Mouse (Mus musculus): Measurements from ENCODE around the gene Smg8. TPM values are rescaled to one million over a fixed set of nuclear protein-coding genes. Genes with fewer than 3 reads are reported as not detected.
"Not testable (repeated sequence)": the region's sequence is repeated elsewhere in the genome, so short reads cannot be mapped to it uniquely, and the experiment has no call there.

The Smg8 gene
- total RNA-seq, 2 experiments from 2014 or later, result 16.7 to 19.4 TPM

DNA sequence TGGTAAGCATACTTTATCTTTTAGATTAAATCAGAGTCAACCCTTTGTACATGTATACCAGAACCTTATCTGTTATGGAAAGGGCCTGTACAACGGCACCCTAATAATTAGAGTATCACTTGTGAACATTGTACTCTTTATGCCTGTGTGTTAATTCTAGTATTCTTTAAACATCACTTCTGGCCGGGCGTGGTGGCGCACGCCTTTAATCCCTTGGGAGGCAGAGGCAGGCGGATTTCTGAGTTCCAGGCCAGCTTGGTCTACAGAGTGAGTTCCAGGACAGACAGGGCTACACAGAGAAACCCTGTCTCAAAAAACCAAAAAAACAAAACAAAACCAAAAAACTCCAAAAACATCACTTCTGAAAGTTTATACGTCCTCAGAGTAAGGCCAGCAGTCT, 37.7 kb downstream of the Smg8 start:
- not testable (repeated sequence) for DNase-seq (ENCODE audit: low spot score in 2 of 2)

DNA sequence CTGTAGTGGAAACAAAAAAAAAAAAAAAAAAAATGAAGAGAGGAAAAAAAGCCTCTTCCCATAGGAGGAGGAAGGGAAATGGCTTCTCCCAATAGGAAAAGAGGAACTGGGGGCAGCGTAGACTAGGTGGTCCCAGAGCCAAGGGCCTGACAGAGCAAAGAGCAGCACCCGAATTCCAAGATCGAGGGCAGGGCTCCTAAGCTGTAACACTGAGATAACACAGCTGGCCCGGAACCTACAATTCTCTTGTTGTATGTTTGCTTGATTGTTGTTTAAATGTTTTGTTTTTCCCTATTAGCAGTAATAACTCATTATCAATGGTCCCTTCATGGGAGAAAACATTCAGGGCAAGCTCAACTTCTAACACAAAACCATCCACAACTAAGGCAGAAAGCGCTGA, 39.6 kb downstream of the Smg8 start:
- no peak for DNase-seq (ENCODE audit: low spot score in 2 of 2)

DNA sequence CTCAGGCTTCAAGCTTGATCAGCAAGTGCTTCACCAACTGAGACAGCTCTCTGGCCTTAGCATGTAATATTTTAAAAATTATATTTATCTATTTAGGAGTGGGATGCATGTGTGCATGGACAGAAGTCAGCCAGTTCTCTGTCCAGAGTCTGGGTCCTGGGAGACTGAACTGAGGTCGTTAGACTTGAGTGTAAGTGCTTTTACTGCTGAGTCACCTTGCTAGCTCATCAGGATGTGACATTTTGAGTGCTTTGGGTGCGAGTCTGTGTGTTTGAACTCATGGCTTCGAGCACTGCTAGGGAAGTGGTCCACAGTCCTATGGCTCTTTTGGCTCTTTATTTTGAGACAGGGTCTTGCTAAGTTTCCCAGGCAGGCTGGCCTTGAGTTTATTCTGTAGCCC, 43.5 kb downstream of the Smg8 start:
- no peak for DNase-seq (ENCODE audit: low spot score in 2 of 2)

DNA sequence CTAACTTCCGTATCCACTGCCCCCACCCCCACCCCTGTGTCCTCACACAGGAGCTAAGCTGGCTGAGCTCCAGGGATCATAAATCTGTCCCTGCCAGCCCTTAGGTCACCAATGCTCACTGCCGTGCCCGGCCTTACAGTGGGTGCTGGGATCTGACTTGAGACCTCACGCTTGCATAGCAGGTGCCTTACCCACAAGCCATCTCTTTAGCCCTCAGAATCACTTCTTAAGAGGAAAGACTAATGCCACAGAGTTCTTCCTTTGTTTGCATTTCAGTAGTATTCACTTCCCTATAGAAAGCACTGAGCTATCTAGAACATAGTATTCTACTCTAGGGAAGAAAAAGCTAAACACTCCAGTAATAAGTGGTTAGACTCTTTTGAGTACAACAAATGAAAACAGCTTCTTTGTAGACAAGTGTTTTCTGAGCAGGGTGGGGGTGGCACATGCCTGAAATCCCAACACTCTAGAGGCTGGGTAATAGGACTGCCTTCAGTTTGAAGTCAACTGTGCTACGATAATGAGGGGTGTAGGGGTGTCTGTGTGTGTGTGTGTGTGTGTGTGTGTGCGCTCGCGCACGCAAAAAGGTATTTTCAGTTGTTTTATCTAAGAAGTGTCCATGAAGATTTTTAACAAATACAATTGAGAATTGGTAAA, 47.1 kb downstream of the Smg8 start:
- DNase-seq (ENCODE audit: low spot score in 2 of 2), result peak in 1 of 2 experiments; percentile 10

DNA sequence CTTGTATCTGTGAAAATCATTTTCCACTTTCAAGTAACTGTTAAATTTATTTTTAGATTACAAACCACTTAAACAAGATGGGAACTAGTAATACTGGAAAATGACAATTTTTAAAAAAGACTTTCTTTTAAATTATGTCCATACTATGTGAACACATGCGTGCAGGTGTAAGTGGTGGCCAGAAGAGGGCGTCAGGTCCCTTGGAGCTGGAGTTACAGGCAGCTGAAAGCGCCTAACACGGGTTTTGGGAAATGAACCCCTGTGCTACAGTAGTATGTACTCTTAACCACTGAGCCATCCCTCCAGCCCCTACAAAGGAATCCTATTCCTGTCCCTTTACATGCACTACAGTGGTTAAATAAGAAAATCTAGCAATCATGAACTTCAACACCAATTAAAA, 50.4 kb downstream of the Smg8 start:
- no peak for DNase-seq (ENCODE audit: low spot score in 2 of 2)

DNA sequence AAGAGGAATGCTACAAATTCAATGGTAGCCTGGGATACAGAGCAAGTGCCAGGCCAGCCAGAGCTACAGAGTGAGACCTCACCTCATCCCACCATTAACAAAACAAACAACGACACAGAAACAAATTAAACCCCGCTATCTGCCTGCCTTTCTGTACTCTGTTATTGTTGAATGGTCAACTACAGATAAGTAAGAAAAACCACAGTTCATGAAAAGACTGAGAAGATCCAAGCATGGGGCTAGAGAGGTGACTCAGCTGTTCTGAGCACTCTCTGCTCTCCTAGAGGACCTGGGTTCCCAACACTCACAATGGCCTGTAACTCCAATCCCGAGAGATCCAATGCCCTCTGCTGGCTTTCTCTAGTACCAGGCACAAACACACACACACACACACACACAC, 58.4 kb downstream of the Smg8 start:
- no peak for DNase-seq (ENCODE audit: low spot score in 2 of 2)

Small RNAs within 50 kb of the gene (microRNA-seq; reads per million reads assigned to microRNA genes)
- gene Mir301, result 2,728 reads per million, percentile 87 among the genes with 10 or more reads in this experiment

Other genes with a start within 250 kb of the Smg8 start
- 10 to 100 TPM; 34.4 to 39.5 TPM for gene Ypel2, start 93.1 kb downstream of the Smg8 start, total RNA-seq (2021)
- gene Gdpd1, start 12.7 kb downstream of the Smg8 start, total RNA-seq (2021), result 1 to 10 TPM; 7.8 to 9.6 TPM
- 1 to 10 TPM; 7.9 to 8.6 TPM for gene Prr11, start 21.9 kb upstream of the Smg8 start, total RNA-seq (2021)
- 10 to 100 TPM; 12.7 to 14.4 TPM for gene Ska2, start 22.5 kb upstream of the Smg8 start, total RNA-seq (2021)
- 10 to 100 TPM; 26.2 to 34.2 TPM for gene Trim37, start 40.3 kb upstream of the Smg8 start, total RNA-seq (2021)

All from adrenal gland, postnatal 4 days (tissue).